ENCODE assay signal across 8 mouse cellular contexts in the genomic region with DNA sequence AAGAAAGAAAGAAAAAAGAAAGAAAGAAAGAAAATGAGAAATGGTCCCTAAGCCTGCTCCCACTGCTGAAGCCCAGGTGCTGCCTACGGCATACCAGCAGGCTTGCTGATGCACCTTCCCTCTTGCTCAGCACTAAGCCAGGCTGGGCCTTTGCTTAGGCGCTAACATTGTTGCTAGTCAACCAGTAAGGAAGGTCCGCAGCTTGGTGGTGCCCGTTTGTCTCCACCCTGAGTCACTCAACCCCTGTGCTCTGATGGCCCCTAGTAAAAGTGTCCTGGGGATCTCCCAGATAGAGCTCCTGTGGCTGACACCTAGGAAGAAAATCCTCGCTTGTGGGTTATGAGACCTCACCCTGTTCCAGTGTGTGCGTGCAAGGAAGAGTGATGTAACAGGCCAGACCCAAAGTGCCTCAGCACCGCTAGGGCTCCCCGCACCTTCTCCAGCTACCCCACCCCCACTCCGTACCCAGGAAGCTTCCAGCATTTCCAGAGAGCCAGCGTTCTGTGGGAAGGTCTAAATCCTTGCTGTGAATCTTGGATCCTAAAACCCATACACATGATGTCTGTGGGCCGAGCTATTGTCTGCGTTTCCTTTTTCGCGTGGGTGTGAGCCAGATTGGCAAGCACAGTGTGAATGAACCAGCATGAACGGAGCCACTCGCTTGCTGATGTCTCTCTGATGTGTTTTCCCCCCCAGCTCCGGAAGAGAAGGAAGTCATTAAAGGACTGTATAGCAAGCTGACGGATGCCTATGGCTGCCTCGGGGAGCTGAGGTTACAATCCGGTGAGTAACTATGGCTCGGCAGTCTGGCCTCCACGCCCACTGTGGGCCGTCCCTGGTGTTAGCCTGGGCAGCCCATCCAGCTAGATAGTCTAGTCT. TPM values are rescaled to one million over a fixed set of nuclear protein-coding genes. Genes with fewer than 3 reads are reported as not detected.
DNase-seq lines count a peak whose midpoint lies in the region; ATAC-seq and TF ChIP-seq lines count a peak whose summit lies in the region.

No protein-coding gene starts in this region.

- intact Hi-C loops in left cerebral cortex, postnatal 36 days (cut with DNase I) = no loop called here

- no peak for DNase-seq in hindbrain, embryonic 10.5 days (ENCODE audit: low spot score)
- DNase-seq in hindbrain, embryonic 11.5 days (ENCODE audit: low spot score) = no peak
- DNase-seq in gastrocnemius, adult 18-20 months (ENCODE audit: low spot score) = peak; percentile 36
- peak; percentile 42 for DNase-seq in hindbrain, postnatal 0 days (ENCODE audit: low spot score)
- peak; percentile 83 to 88 for DNase-seq in left cerebral cortex, postnatal 36 days (ENCODE audit: low spot score in 2 of 2)
- peak; percentile 27 for DNase-seq in midbrain, postnatal 0 days (ENCODE audit: low spot score)
- peak; percentile 61 for DNase-seq in thymus, adult 2 months

- H3K27ac ChIP-seq in hindbrain, embryonic 10.5 days = peak overlapping the region; percentile 45; the same call in 1 of the 2 replicates
- no peak overlapping the region for H3K27ac ChIP-seq in hindbrain, embryonic 11.5 days (ENCODE audit: low read depth, low read length)
- H3K27ac ChIP-seq in bone marrow, adult 2 months (ENCODE audit: control insufficient read depth, insufficient read depth, low read depth, low read length, poor library complexity) = peak overlapping the region; percentile 51
- H3K27ac ChIP-seq in hindbrain, postnatal 0 days = no peak overlapping the region
- no peak overlapping the region for H3K27ac ChIP-seq in midbrain, postnatal 0 days (ENCODE audit: low read depth, low read length)
- peak overlapping the region; percentile 46; the same call in 1 of the 2 replicates for H3K27ac ChIP-seq in thymus, adult 2 months (ENCODE audit: control insufficient read depth, insufficient read depth, low read length)

- H3K9ac ChIP-seq in hindbrain, embryonic 11.5 days (ENCODE audit: low read depth, low read length) = no peak overlapping the region
- no peak overlapping the region for H3K9ac ChIP-seq in hindbrain, postnatal 0 days (replicated peaks; ENCODE audit: low read length)
- H3K9ac ChIP-seq in midbrain, postnatal 0 days (replicated peaks; ENCODE audit: low read length, poor library complexity, severe bottlenecking) = no peak overlapping the region

- H3K9me3 ChIP-seq in hindbrain, embryonic 10.5 days = no peaks in the 10 kb centered on the region
- H3K9me3 ChIP-seq in hindbrain, embryonic 11.5 days (ENCODE audit: control insufficient read depth, low read length) = no peaks in the 10 kb centered on the region
- H3K9me3 ChIP-seq in hindbrain, postnatal 0 days (ENCODE audit: low read length) = no peaks in the 10 kb centered on the region
- H3K9me3 ChIP-seq in midbrain, postnatal 0 days (ENCODE audit: low read length) = no peaks in the 10 kb centered on the region

- TF ChIP-seq CTCF in bone marrow, adult 2 months (IDR thresholded peaks at IDR 0.05; ENCODE audit: control insufficient read depth, insufficient read depth, low read length) = no peak
- no peak for TF ChIP-seq CTCF in hindbrain, postnatal 0 days (IDR thresholded peaks at IDR 0.05; ENCODE audit: low read depth)
- no peak for TF ChIP-seq CTCF in midbrain, postnatal 0 days (IDR thresholded peaks at IDR 0.05)
- no peak for TF ChIP-seq CTCF in thymus, adult 2 months (IDR thresholded peaks at IDR 0.05; ENCODE audit: borderline replicate concordance, control insufficient read depth, extremely low read depth, insufficient read depth, low read length, poor library complexity)

- no peaks in the 10 kb centered on the region for H3K36me3 ChIP-seq in hindbrain, embryonic 10.5 days
- H3K36me3 ChIP-seq in hindbrain, embryonic 11.5 days (ENCODE audit: control insufficient read depth, insufficient read depth, low read length) = no peaks in the 10 kb centered on the region
- no peaks in the 10 kb centered on the region for H3K36me3 ChIP-seq in hindbrain, postnatal 0 days (ENCODE audit: insufficient read depth, low read length)
- H3K36me3 ChIP-seq in midbrain, postnatal 0 days (ENCODE audit: insufficient read depth, low read length) = no peaks in the 10 kb centered on the region
- no peaks in the 10 kb centered on the region for H3K36me3 ChIP-seq in thymus, adult 2 months (ENCODE audit: control insufficient read depth, insufficient read depth, low read length)

- WGBS in hindbrain, embryonic 10.5 days = 54% methylated on average over 23 of the region's 23 CpGs
- WGBS in hindbrain, embryonic 11.5 days = 53% methylated on average over 23 of the region's 23 CpGs
- 8% methylated on average over 23 of the region's 23 CpGs for WGBS in bone marrow, adult 2 months
- WGBS in hindbrain, postnatal 0 days = 28% methylated on average over 23 of the region's 23 CpGs
- 45% methylated on average over 23 of the region's 23 CpGs for WGBS in midbrain, postnatal 0 days
- 14% methylated on average over 23 of the region's 23 CpGs for WGBS in thymus, adult 2 months

- 0 out of 2 replicates have a peak, but pooled peaks cover 6% of the 10 kb centered on the region for H3K27me3 ChIP-seq in hindbrain, embryonic 10.5 days (ENCODE audit: insufficient read depth, poor library complexity, severe bottlenecking)
- H3K27me3 ChIP-seq in hindbrain, embryonic 11.5 days (ENCODE audit: control insufficient read depth, insufficient read depth, low read length) = no peaks in the 10 kb centered on the region
- no peaks in the 10 kb centered on the region for H3K27me3 ChIP-seq in hindbrain, postnatal 0 days (ENCODE audit: insufficient read depth, low read length)
- no peaks in the 10 kb centered on the region for H3K27me3 ChIP-seq in midbrain, postnatal 0 days (ENCODE audit: insufficient read depth, low read length)
- no peaks in the 10 kb centered on the region for H3K27me3 ChIP-seq in thymus, adult 2 months (ENCODE audit: control insufficient read depth, insufficient read depth, low read length)

- H3K4me3 ChIP-seq in hindbrain, embryonic 10.5 days = no peak overlapping the region
- no peak overlapping the region for H3K4me3 ChIP-seq in hindbrain, embryonic 11.5 days (ENCODE audit: low read depth, low read length)
- H3K4me3 ChIP-seq in bone marrow, adult 2 months (replicated peaks; ENCODE audit: control insufficient read depth, low read depth, low read length) = peak overlapping the region; percentile 51
- H3K4me3 ChIP-seq in hindbrain, postnatal 0 days (ENCODE audit: low read length) = no peak overlapping the region; the same call in 1 of the 2 replicates
- no peak overlapping the region for H3K4me3 ChIP-seq in midbrain, postnatal 0 days (ENCODE audit: low read depth, low read length)
- H3K4me3 ChIP-seq in thymus, adult 2 months (ENCODE audit: control insufficient read depth, insufficient read depth, low read length) = peak overlapping the region; percentile 23

- no peak overlapping the region for H3K4me2 ChIP-seq in hindbrain, embryonic 11.5 days (replicated peaks; ENCODE audit: low read depth, low read length)
- peak overlapping the region; percentile 37 for H3K4me2 ChIP-seq in hindbrain, postnatal 0 days (ENCODE audit: low read depth, low read length)
- H3K4me2 ChIP-seq in midbrain, postnatal 0 days (ENCODE audit: low read depth, low read length, poor library complexity, severe bottlenecking) = peak overlapping the region; percentile 22; the same call in 1 of the 2 replicates

- no peak for TF ChIP-seq POLR2A in bone marrow, adult 2 months (IDR thresholded peaks at IDR 0.05; ENCODE audit: borderline replicate concordance, control insufficient read depth, low read depth, low read length)
- no peak for TF ChIP-seq POLR2A in thymus, adult 2 months (IDR thresholded peaks at IDR 0.05; ENCODE audit: control insufficient read depth, extremely low read depth, insufficient read depth, low read length, poor library complexity)

- H3K4me1 ChIP-seq in hindbrain, embryonic 10.5 days (replicated peaks) = peaks cover 40% of the 10 kb centered on the region
- no peaks in the 10 kb centered on the region for H3K4me1 ChIP-seq in hindbrain, embryonic 11.5 days (replicated peaks; ENCODE audit: control insufficient read depth, insufficient read depth, low read length)
- peaks cover 3% of the 10 kb centered on the region for H3K4me1 ChIP-seq in bone marrow, adult 2 months (ENCODE audit: control insufficient read depth, insufficient read depth, low read length)
- peaks cover 16% of the 10 kb centered on the region; the same call in 1 of the 2 replicates for H3K4me1 ChIP-seq in hindbrain, postnatal 0 days (ENCODE audit: insufficient read depth, low read length)
- H3K4me1 ChIP-seq in midbrain, postnatal 0 days (ENCODE audit: insufficient read depth, low read length) = no peaks in the 10 kb centered on the region
- peaks cover 39% of the 10 kb centered on the region for H3K4me1 ChIP-seq in thymus, adult 2 months (replicated peaks; ENCODE audit: control insufficient read depth, insufficient read depth, low read length)

- no peak for ATAC-seq in hindbrain, embryonic 11.5 days (ENCODE audit: low FRiP score)
- peak; percentile 68 for ATAC-seq in hindbrain, postnatal 0 days
- ATAC-seq in midbrain, postnatal 0 days (ENCODE audit: low FRiP score) = no peak

RNA-seq across cellular contexts. Expression of gene Synj2, which starts 34.3 kb away (rescaled TPM):
- polyA plus RNA-seq in hindbrain, embryonic 10.5 days (2016; fragmentation: Nextera tagmentation; extraction: Ambion mirVana) = 1.6 and 2.4 TPM in 2 replicates
- 1.3 and 1.8 TPM in 2 replicates for polyA plus RNA-seq in hindbrain, embryonic 11.5 days (2014; fragmentation: Nextera tagmentation; extraction: Ambion mirVana)
- polyA plus RNA-seq in bone marrow, adult 2 months (2011; ENCODE audit: insufficient read depth, insufficient read length, low replicate concordance, missing spikeins) = 0.92 and 3.1 TPM in 2 replicates
- 10 to 100 TPM; 25.7 to 32.7 TPM for total RNA-seq in gastrocnemius, adult 18-20 months (2021)
- total RNA-seq in hindbrain, postnatal 0 days (2014; rRNA removed) = 4.8 and 6.9 TPM in 2 replicates
- polyA plus RNA-seq in hindbrain, postnatal 0 days (2015; fragmentation: Nextera tagmentation; extraction: Ambion mirVana) = 2.1 and 2.9 TPM in 2 replicates
- total RNA-seq in left cerebral cortex, postnatal 36 days (2021) = 100 to 1,000 TPM in 1 of 2 experiments, 10 to 100 TPM in 1; 91.8 to 103 TPM
- total RNA-seq in midbrain, postnatal 0 days (2014; rRNA removed) = 3.1 and 4.0 TPM in 2 replicates
- 1.8 and 2.3 TPM in 2 replicates for polyA plus RNA-seq in midbrain, postnatal 0 days (2015; fragmentation: Nextera tagmentation; extraction: Ambion mirVana)
- polyA plus RNA-seq in thymus, adult 2 months (2012; rRNA removed) = 9.0 and 9.8 TPM in 2 replicates

Comparison
In these comparisons a context has a peak if more than half of its experiments do, and no peak if none do; other contexts are left out.
1. DNase-seq: peak in gastrocnemius, adult 18-20 months (single experiment), hindbrain, postnatal 0 days (single experiment), left cerebral cortex, postnatal 36 days (2 of 2), midbrain, postnatal 0 days (single experiment) and thymus, adult 2 months (single experiment); none in hindbrain, embryonic 10.5 days (single experiment) and hindbrain, embryonic 11.5 days (single experiment).
2. H3K27ac ChIP-seq: peak in hindbrain, embryonic 10.5 days (single experiment), bone marrow, adult 2 months (single experiment) and thymus, adult 2 months (single experiment); none in hindbrain, embryonic 11.5 days (single experiment), hindbrain, postnatal 0 days (single experiment) and midbrain, postnatal 0 days (single experiment).
3. H3K4me3 ChIP-seq: peak in bone marrow, adult 2 months (single experiment) and thymus, adult 2 months (single experiment); none in hindbrain, embryonic 10.5 days (single experiment), hindbrain, embryonic 11.5 days (single experiment), hindbrain, postnatal 0 days (single experiment) and midbrain, postnatal 0 days (single experiment).